Mouse (Mus musculus) left cerebral cortex, postnatal 36 days (tissue): ENCODE data around the gene Fblim1. TPM values are rescaled to one million over a fixed set of nuclear protein-coding genes. Genes with fewer than 3 reads are reported as not detected.
A peak's percentile ranks its signal among the peaks of the same experiment; 100 is the strongest.

Source experiments
- DNase-seq, 2 experiments: peaks; one replicate each; pipeline ENCODE4 v3.0.0; 2021 to 2022; ENCODE audit warnings: low spot score in 2 of 2, mixed read lengths in 1 of 2
- intact Hi-C: fragments of 180-260 bp; cut with DNase I; formaldehyde crosslinking; loops from one replicate; pipeline ENCODE4 v1.15.1; 2025
- total RNA-seq, 2 experiments: library from RNA; stranded (reverse); gene quantifications; 2 replicates each; pipeline ENCODE4 v1.2.3; 2021

Gene Fblim1
- total RNA-seq, 2 experiments from 2014 or later: 0.68 to 1.2 TPM

- intact Hi-C loops: no loop called here
- DNase-seq: no peak
These were observed 21.6 kb upstream of the Fblim1 start for GRCm38 (mm10) chr4:141627502-141627901.

- no peak for DNase-seq
- intact Hi-C loops: no loop called here
These were observed 20.1 kb upstream of the Fblim1 start for GRCm38 (mm10) chr4:141625774-141626550.

- intact Hi-C loops: no loop called here
- DNase-seq: no peak
These were observed 19.3 kb upstream of the Fblim1 start for GRCm38 (mm10) chr4:141624983-141625773.

GRCm38 (mm10) chr4:141624134-141624533 lies 18.2 kb upstream of the Fblim1 start:
- intact Hi-C loops: no loop called here

GRCm38 (mm10) chr4:141623666-141624065 lies 17.8 kb upstream of the Fblim1 start, which contains the start of gene Slc25a34:
Slc25a34 (minus strand) TSS chr4:141623821.
- no peak for DNase-seq
- intact Hi-C loops: no loop called here

More at GRCm38 (mm10) chr4:141624134-141624533, 18.2 kb upstream of the Fblim1 start:
- DNase-seq: no peak

- intact Hi-C loops: no loop called here
These were observed 17.1 kb upstream of the Fblim1 start for GRCm38 (mm10) chr4:141623037-141623436.

GRCm38 (mm10) chr4:141622580-141622979 lies 16.7 kb upstream of the Fblim1 start:
- DNase-seq: no peak
- intact Hi-C loops: no loop called here

More at GRCm38 (mm10) chr4:141623037-141623436, 17.1 kb upstream of the Fblim1 start:
- no peak for DNase-seq

GRCm38 (mm10) chr4:141622091-141622490 lies 16.2 kb upstream of the Fblim1 start:
- intact Hi-C loops: no loop called here
- no peak for DNase-seq

GRCm38 (mm10) chr4:141621297-141621696 lies 15.4 kb upstream of the Fblim1 start:
- intact Hi-C loops: no loop called here
- DNase-seq: no peak

- DNase-seq: no peak
- intact Hi-C loops: no loop called here
These were observed 13.5 kb upstream of the Fblim1 start for GRCm38 (mm10) chr4:141619299-141619883.

- intact Hi-C loops: no loop called here
- DNase-seq: no peak
These were observed 12.8 kb upstream of the Fblim1 start, which contains the start of gene Tmem82 for GRCm38 (mm10) chr4:141618565-141619243. Tmem82 (minus strand) TSS chr4:141618633.

GRCm38 (mm10) chr4:141617863-141618564 lies 12.1 kb upstream of the Fblim1 start:
- intact Hi-C loops: loop anchor here (2.0 kb wide), 1 partner anchor 231 kb away; no protein-coding TSS in a partner anchor
- DNase-seq: no peak

GRCm38 (mm10) chr4:141617299-141617698 lies 11.4 kb upstream of the Fblim1 start:
- intact Hi-C loops: loop anchor here (2.0 kb wide), 1 partner anchor 232 kb away; no protein-coding TSS in a partner anchor

GRCm38 (mm10) chr4:141616811-141617210 lies 10.9 kb upstream of the Fblim1 start:
- intact Hi-C loops: loop anchor here (2.0 kb wide), 1 partner anchor 232 kb away; no protein-coding TSS in a partner anchor
- no peak for DNase-seq

More at GRCm38 (mm10) chr4:141617299-141617698, 11.4 kb upstream of the Fblim1 start:
- DNase-seq: peak in 1 of 2 experiments; percentile 38

GRCm38 (mm10) chr4:141614946-141615345 lies 9.1 kb upstream of the Fblim1 start:
- intact Hi-C loops: no loop called here
- DNase-seq: no peak

- intact Hi-C loops: no loop called here
- DNase-seq: no peak
These were observed 3.6 kb upstream of the Fblim1 start for GRCm38 (mm10) chr4:141609538-141609937.

- no peak for DNase-seq
- intact Hi-C loops: no loop called here
These were observed 475 bp downstream of the Fblim1 start for GRCm38 (mm10) chr4:141605421-141605820.

- intact Hi-C loops: no loop called here
- DNase-seq: no peak
These were observed 1.4 kb downstream of the Fblim1 start for GRCm38 (mm10) chr4:141604493-141604892.

GRCm38 (mm10) chr4:141603921-141604320 lies 2.0 kb downstream of the Fblim1 start:
- no peak for DNase-seq
- intact Hi-C loops: no loop called here
